Mouse (Mus musculus): ENCODE measurements at regions not wholly inside any gene's neighbourhood (a gene's known extent, or its start where the extent isn't known, plus 50 kb on each side); places are given as distances from the start of the nearest gene placed in this dataset.
A peak's percentile ranks its signal among the peaks of the same experiment; 100 is the strongest.

DNA sequence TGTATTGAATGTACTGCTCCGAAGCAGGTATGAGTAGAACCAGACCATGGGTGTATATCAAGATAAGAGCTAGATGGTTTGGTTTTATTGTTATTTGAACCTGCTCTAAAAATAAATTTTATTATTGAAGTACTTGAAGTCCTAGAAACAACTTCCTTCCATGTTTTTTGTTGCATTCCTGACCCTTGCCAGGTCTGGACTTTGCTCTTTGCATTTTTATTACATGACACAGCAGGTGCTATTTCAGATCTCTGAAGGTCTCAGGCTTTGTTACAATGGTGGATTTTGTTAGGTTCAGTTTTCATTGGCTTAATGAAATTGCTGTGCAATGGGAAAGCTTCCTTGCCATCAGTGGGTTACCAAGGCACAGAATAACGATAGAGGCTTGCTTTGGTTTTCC, 184.0 kb upstream of the Suclg2 start:
- H3K9me3 ChIP-seq (ENCODE audit: low read length), result 0 out of 2 replicates have a peak, but pooled peaks cover 2% of the 10 kb centered on the region
- H3K4me2 ChIP-seq (ENCODE audit: low read depth, low read length), result no peak overlapping the region
- H3K27me3 ChIP-seq (ENCODE audit: insufficient read depth, low read length), result no peaks in the 10 kb centered on the region
- whole genome bisulfite sequencing (ENCODE audit: insufficient replicate concordance), result 81% methylated on average over 2 of the region's 2 CpGs
- H3K9ac ChIP-seq (replicated peaks), result no peak overlapping the region
- H3K27ac ChIP-seq (ENCODE audit: low read depth), result no peak overlapping the region
- TF ChIP-seq EP300 (IDR thresholded peaks at IDR 0.05; ENCODE audit: low read depth) (no peak), CTCF (IDR thresholded peaks at IDR 0.05; ENCODE audit: low read depth) (no peak)
- H3K4me3 ChIP-seq (ENCODE audit: low read depth, low read length), result no peak overlapping the region
- no peaks in the 10 kb centered on the region for H3K4me1 ChIP-seq (ENCODE audit: insufficient read depth)
- no peaks in the 10 kb centered on the region for H3K36me3 ChIP-seq (replicated peaks; ENCODE audit: insufficient read depth, low read length)
- DNase-seq, result no peak
- ATAC-seq, result no peak

GRCm38 (mm10) chr6:95904085-95904633, 185.6 kb upstream of the Suclg2 start:
- Histone ChIP-seq H3K4me2 (ENCODE audit: low read depth, low read length) (no peak overlapping the region), H3K9me3 (ENCODE audit: low read length) (0 out of 2 replicates have a peak, but pooled peaks cover 2% of the 10 kb centered on the region), H3K9ac (replicated peaks) (no peak overlapping the region), H3K27ac (ENCODE audit: low read depth) (no peak overlapping the region), H3K4me1 (ENCODE audit: insufficient read depth) (no peaks in the 10 kb centered on the region), H3K36me3 (replicated peaks; ENCODE audit: insufficient read depth, low read length) (no peaks in the 10 kb centered on the region), H3K4me3 (ENCODE audit: low read depth, low read length) (no peak overlapping the region), H3K27me3 (ENCODE audit: insufficient read depth, low read length) (no peaks in the 10 kb centered on the region)
- no peak for TF ChIP-seq CTCF (IDR thresholded peaks at IDR 0.05; ENCODE audit: low read depth)
- no peak for TF ChIP-seq EP300 (IDR thresholded peaks at IDR 0.05; ENCODE audit: low read depth)
- 42% methylated on average over 10 of the region's 10 CpGs for WGBS (ENCODE audit: insufficient replicate concordance)
- no peak for ATAC-seq
- no peak for DNase-seq

DNA sequence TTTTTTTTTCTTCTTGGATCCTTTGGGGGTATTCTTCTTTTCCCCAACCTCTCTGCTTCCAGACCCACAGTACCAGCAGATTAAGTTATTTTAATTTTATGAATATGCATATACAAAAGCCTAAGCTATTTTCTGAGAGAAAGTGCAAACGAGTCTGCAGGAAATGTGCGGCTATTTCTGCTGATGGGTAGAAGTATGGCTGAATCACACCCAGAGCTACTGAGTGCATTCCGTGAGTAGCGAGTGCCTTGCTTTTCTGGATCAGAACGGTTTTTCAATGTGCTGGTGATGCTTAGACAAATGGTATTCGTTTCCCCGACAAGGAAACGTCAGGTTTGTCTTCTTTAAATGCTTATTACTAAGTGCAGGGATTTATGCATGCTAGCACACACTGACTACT, 186.5 kb upstream of the Suclg2 start:
- no peak overlapping the region for H3K27ac ChIP-seq (ENCODE audit: low read depth)
- H3K9me3 ChIP-seq (ENCODE audit: low read length), result 0 out of 2 replicates have a peak, but pooled peaks cover 2% of the 10 kb centered on the region
- no peaks in the 10 kb centered on the region for H3K27me3 ChIP-seq (ENCODE audit: insufficient read depth, low read length)
- TF ChIP-seq CTCF (IDR thresholded peaks at IDR 0.05; ENCODE audit: low read depth) (no peak), EP300 (IDR thresholded peaks at IDR 0.05; ENCODE audit: low read depth) (no peak)
- H3K9ac ChIP-seq (replicated peaks), result no peak overlapping the region
- H3K4me1 ChIP-seq (ENCODE audit: insufficient read depth), result no peaks in the 10 kb centered on the region
- 80% methylated on average over 8 of the region's 8 CpGs for WGBS (ENCODE audit: insufficient replicate concordance)
- DNase-seq (no peak), ATAC-seq (no peak)
- no peaks in the 10 kb centered on the region for H3K36me3 ChIP-seq (replicated peaks; ENCODE audit: insufficient read depth, low read length)
- H3K4me3 ChIP-seq (ENCODE audit: low read depth, low read length), result no peak overlapping the region
- no peak overlapping the region for H3K4me2 ChIP-seq (ENCODE audit: low read depth, low read length)

DNA sequence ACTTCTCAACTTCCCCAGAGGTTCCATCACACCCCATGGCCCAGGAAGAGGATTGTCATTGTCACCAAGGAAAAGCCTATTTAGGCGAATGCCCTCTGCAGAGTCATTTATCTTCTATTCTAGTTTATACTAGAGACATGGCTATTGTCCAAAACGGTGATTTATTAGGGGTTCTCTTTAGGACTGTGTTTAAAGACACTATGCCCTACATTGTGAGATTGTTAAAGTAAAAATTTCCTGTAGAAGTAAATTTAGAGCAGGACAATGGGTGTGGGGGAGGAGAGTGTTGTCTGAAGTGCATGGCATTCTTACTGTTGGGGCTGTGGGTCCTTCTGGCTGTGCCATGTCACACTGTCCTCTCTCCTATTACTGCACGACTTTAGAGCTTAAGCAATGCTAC, 191.2 kb upstream of the Fam19a1 start:
- ATAC-seq, result no peak

GRCm38 (mm10) chr6:95934561-95934960, 178.4 kb upstream of the Fam19a1 start:
- ATAC-seq, result peak; percentile 78
- 36% methylated on average over 1 of the region's 1 CpGs for WGBS (ENCODE audit: insufficient replicate concordance)
- no peaks in the 10 kb centered on the region for H3K9me3 ChIP-seq (ENCODE audit: low read length)
- H3K27me3 ChIP-seq (ENCODE audit: insufficient read depth, low read length), result no peaks in the 10 kb centered on the region
- no peak overlapping the region for H3K9ac ChIP-seq (replicated peaks)
- H3K4me1 ChIP-seq (ENCODE audit: insufficient read depth), result peaks cover 11% of the 10 kb centered on the region
- no peaks in the 10 kb centered on the region for H3K36me3 ChIP-seq (replicated peaks; ENCODE audit: insufficient read depth, low read length)
- H3K4me3 ChIP-seq (ENCODE audit: low read depth, low read length), result no peak overlapping the region
- TF ChIP-seq CTCF (IDR thresholded peaks at IDR 0.05; ENCODE audit: low read depth) (no peak), EP300 (IDR thresholded peaks at IDR 0.05; ENCODE audit: low read depth) (peak; percentile 71)
- H3K4me2 ChIP-seq (ENCODE audit: low read depth, low read length), result no peak overlapping the region; the same call in 1 of the 2 replicates
- peak; percentile 18 for DNase-seq
- H3K27ac ChIP-seq (ENCODE audit: low read depth), result peak overlapping the region; percentile 72

More for the DNA sequence above, 191.2 kb upstream of the Fam19a1 start:
- H3K36me3 ChIP-seq (replicated peaks; ENCODE audit: insufficient read depth, low read length), result no peaks in the 10 kb centered on the region
- no peak for TF ChIP-seq EP300 (IDR thresholded peaks at IDR 0.05; ENCODE audit: low read depth)
- no peak for TF ChIP-seq CTCF (IDR thresholded peaks at IDR 0.05; ENCODE audit: low read depth)
- no peak overlapping the region for H3K4me2 ChIP-seq (ENCODE audit: low read depth, low read length)
- no peak overlapping the region for H3K27ac ChIP-seq (ENCODE audit: low read depth)
- no peak overlapping the region for H3K9ac ChIP-seq (replicated peaks)
- no peaks in the 10 kb centered on the region for H3K27me3 ChIP-seq (ENCODE audit: insufficient read depth, low read length)
- no peak overlapping the region for H3K4me3 ChIP-seq (ENCODE audit: low read depth, low read length)
- no peaks in the 10 kb centered on the region for H3K4me1 ChIP-seq (ENCODE audit: insufficient read depth)
- no peaks in the 10 kb centered on the region for H3K9me3 ChIP-seq (ENCODE audit: low read length)
- WGBS (ENCODE audit: insufficient replicate concordance), result 51% methylated on average over 3 of the region's 3 CpGs
- no peak for DNase-seq

DNA sequence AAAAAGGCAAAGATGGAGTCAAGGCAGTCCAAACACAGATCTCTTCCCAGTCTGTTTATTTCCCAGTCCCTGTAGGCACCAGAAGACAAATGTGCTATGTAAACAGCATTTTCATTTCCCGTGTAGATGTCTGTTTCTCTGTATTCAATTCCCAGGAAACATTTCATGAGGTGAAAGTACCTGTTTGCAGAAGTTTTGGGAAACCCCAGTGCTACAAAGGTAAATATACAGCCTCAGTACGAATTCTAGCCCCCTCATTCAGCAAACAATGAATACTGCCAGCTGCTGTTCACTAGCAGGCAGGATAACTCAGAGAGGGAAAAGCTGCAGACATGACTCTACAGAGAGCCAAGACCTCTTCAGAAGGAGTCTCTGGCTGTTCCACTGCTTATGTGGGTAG, 176.4 kb upstream of the Fam19a1 start:
- H3K9ac ChIP-seq (replicated peaks), result no peak overlapping the region
- TF ChIP-seq EP300 (IDR thresholded peaks at IDR 0.05; ENCODE audit: low read depth) (no peak), CTCF (IDR thresholded peaks at IDR 0.05; ENCODE audit: low read depth) (0 out of 2 replicates have a peak, but pooled peaks have one; percentile 8)
- H3K27ac ChIP-seq (ENCODE audit: low read depth), result peak overlapping the region; percentile 72
- H3K27me3 ChIP-seq (ENCODE audit: insufficient read depth, low read length), result no peaks in the 10 kb centered on the region
- H3K36me3 ChIP-seq (replicated peaks; ENCODE audit: insufficient read depth, low read length), result no peaks in the 10 kb centered on the region
- H3K4me1 ChIP-seq (ENCODE audit: insufficient read depth), result peaks cover 11% of the 10 kb centered on the region
- DNase-seq (no peak), ATAC-seq (peak; percentile 71)
- H3K4me2 ChIP-seq (ENCODE audit: low read depth, low read length), result no peak overlapping the region
- WGBS (ENCODE audit: insufficient replicate concordance), result 30% methylated on average over 2 of the region's 2 CpGs
- no peaks in the 10 kb centered on the region for H3K9me3 ChIP-seq (ENCODE audit: low read length)
- H3K4me3 ChIP-seq (ENCODE audit: low read depth, low read length), result no peak overlapping the region
